Mouse (Mus musculus) lung, postnatal 25 days (tissue): ENCODE results near the gene BC024978.

Experiments used
- DNase-seq: peaks from one replicate; pipeline ENCODE4 v3.0.0; 2022; ENCODE audit warnings: low spot score

The BC024978 gene

DNA sequence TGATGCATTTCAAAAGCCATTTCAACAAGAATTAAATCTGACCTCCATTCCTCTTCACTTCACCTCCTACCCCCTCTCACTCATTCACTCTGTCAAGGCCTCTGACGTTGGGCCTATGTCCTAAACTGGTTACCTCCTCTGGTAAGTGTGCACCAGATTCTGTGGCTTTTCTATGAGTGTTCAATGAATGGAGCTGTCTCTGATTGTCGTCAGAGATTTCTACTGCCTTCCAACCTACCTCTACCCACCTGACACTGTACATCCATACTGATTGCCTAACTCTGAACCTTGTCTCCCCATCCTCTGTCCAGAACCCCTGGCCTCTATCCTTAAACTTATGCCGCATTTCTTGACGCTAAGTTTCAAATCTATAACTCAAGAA is 17.6 kb upstream of the BC024978 start:
- DNase-seq: no peak

DNA sequence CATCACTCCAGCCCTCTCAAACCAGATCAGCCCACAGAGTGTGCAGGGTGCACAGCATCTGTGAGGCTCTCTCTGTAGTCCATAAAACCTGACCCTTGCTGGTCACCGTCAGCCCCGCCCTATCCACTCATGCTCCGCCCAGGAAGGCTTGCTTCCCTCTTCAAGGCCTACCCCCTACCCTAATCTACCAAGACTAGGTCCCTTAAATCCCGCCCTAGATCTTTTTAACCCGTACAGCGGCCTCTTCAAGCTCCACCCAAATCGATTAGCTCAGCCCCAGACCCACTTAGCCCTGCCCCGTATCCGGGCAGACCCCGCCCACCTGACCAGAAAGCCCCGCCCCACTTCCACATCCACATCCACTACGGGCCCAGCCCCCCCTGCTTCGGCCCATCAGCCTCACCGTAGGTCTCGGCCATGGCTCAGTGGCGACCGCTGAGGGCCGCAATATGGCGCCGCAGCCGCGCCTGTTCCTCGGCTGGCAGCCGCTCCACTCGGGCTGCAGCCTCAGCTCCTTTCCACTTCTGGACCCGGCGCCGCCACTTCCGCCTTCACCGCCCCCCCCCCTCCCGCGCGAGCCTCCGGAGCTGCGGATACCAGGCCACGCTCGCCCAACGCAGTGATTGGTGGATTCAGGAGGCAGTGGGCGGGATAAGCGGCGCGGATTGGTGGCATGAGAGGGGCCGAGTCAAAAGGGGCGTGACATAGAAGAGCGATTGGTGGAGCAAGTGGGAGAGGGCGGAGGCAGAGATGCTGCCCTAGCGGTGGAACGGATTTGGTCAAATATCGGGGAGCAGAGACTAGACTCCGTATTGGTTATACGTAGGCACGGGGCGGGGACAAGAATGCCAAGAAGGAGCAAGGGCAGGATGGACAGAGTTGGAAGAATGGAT is 17.0 kb upstream of the BC024978 start, which contains the start of gene Rab4b:
TSS of gene Rab4b (minus strand) at position 573 of the 893 bp plus-strand sequence.
- DNase-seq: peak; percentile 100

DNA sequence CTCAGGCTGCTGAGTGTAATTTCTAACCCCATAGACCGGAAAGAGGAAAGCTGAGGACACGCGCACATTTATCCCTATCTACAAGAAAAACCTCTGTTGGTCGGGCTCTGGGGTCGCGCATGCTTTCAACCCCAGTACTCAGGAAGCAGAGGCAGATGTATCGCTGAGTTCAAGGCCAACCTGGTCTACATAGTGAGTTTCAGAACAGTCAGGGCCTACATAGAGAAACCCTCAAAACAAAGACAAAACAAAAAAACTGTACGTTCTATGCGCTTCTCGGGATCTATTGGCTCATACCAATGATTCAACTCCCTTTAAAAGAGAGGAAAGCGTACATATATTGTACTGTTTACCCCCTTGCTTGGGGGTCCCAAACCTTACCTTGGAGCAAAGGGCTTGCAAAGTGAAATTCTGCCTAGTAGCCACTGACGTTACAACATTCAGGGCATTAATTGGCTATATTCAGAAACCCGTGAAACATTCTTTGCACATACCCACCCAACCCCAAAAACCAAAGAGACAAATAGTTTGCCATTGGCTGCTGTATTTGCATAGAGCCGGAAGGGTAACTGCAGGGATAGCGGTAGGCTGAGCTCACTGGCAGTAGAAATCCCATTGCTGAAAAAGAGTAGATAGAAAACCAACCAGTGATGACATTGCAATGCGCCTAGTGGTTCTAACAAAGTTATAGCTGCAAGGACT is 16.2 kb upstream of the BC024978 start:
- no peak for DNase-seq

DNA sequence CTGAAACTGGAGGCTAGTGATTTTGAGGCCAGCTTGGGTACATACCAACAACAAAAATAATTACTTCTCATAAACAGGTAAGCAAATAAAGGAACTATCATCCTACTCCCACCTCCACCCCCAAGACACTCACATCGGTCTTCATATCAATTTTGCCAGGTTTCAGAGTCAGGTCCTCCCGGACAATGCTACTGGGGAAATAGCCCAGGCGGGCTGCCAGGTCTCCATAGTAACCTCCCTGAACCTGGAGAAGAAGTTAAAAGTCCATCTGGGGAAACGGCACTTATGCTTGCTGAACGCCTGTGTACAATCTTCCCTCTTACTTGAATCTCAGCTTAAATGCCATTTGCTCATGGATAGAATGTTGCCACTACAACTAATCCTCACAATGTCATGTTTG is 15.5 kb upstream of the BC024978 start:
- DNase-seq: peak; percentile 50

DNA sequence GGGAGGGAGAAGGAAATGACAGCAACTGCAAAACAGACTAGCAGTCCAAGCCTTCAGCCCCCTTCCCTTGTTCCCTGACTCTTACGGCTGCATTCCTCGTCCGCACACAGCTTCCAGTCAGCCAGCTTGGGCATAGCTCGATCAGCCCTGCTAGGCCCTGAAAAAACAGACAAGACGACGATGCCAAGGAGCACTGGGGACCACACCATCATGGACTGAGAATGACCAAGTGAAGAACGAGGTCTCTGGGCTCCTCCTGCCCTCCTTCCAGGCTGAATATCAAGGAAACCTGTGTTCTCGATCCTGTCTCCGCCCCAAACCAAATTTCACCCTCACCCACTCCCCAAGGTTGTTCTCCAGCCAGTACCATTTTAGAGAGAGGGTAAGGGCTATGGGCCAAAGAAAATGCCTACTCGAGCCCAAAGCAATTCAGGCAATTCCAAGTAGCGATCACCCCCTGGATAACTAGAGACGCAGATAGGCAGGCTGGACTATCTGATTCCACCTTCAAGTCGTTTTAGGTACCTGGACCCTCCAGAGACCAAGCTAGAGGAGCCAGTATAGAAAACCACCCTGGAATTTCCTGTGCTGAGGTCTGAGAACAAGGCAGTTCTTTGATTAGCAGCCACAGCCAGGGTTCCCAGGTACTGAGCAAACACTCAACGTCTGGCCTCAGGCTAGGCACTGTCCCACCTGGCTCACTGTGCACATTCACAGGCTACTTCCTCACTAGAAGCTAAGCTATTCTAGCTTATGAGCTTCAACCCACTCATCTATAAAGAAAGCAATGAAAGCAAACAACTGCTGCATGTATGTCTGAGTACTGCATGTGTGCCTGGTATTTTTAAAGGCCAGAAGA is 14.5 kb upstream of the BC024978 start, which contains the start of the genes Gm21983 and Mia:
TSS of gene Gm21983 (minus strand) at position 250 of the 859 bp plus-strand sequence.
TSS of gene Mia (minus strand) at position 321 of the 859 bp plus-strand sequence.
- DNase-seq: peak; percentile 54

DNA sequence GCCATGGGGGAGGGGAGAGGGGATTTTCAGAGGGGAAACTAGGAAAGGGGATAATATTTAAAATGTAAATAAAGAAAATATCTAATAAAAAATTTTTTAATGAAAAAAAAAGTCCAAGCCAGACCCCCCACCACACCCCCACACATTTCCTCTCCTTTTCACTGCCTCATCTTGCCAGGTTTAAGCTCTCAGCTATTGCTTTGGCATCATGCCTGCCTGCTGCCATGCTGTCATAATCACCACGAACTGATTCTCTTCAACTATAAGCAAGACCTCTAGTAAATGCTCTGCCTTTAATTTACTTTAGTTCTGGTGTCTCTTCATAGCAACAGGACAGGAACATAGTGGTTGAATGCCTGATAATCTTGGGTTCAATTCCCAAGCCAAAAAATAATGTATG is 13.1 kb upstream of the BC024978 start:
- no peak for DNase-seq

DNA sequence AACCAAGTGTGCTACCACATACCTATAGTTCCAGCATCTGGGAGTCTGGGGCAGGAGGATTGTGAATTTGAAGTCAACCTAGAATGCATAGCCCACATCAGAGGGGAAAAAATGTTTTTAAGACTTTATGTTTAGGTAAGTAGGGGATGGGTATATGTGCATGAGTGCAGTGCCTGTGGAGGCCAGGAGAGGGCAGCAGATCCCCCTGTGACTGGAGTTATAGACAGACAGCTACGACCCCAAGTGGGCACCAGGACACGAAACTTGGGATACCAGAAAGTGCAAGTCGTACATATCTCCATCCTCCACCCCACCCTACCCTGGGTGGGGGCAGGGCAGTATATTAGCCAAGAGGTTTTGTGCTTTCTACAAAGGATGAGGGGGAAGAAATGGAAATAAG is 10.6 kb upstream of the BC024978 start:
- DNase-seq: no peak

DNA sequence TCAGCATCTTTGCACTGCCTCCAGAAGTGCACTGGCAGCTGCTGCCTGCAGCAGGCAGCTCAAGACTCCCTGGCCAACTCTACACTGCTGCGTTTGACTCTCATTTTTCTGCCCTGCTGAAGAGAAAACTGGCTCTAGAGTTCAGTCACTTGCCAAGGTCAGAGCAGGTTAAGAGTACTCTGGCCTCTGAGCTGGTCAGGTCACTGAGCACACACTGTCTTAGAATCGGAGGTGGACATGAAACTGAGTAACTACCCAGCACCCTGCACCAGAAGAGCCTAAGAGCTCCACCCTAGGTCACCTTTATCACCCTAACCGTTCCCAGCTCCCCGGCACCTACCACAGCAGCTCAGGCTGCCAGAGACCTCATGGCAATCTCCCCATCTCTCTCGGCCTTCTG is 9.6 kb upstream of the BC024978 start:
- no peak for DNase-seq

DNA sequence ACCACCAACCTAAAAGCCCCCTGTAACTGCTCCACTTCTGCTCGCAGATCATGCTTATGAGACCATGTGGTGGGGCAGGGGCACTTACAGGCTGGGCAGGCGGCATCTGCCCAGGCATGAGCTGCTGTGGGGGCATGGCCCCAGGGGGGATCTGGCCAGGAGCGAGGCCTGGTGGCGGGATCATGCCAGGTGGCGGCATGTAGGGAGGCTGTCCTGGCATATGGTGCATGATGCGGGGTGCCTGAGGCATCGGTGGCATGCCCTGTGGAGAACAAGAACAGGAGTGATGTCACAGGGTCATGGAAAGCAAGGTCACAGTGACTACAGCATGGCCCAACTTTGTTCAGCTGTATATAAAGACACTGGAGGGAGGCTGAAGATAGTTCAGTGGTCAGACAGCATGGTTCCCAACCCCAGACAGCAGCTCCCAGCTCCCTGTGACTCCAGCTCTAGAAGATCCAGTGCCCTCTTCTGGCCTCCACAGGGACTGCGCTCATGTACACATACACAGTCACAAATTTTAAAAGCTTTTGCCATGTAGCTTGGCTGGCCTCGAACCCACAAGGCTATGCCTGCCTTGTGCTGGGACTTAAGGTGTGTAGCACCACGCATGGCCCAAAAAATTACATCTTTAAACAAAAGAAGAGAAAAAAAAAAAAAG is 6.2 kb upstream of the BC024978 start:
- DNase-seq: no peak

DNA sequence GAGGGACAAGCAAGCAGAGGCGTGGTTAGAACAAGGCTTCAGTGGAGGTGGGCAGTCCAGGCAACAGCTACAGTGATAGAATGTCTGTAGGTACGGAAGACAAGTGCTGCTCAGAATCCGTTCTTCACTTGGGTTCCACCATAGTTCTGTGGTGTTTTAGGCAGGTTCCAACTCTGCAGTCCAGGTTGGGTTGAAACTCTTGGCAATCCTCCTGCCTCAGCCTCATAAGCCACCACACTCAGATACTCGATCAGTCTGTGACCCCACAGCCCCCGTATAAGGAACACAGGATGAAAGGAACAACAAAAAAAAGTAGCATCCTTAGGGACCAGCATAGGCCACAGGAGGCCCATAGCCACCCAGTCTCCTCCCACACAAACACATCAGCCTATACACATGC is 3.1 kb upstream of the BC024978 start:
- no peak for DNase-seq

DNA sequence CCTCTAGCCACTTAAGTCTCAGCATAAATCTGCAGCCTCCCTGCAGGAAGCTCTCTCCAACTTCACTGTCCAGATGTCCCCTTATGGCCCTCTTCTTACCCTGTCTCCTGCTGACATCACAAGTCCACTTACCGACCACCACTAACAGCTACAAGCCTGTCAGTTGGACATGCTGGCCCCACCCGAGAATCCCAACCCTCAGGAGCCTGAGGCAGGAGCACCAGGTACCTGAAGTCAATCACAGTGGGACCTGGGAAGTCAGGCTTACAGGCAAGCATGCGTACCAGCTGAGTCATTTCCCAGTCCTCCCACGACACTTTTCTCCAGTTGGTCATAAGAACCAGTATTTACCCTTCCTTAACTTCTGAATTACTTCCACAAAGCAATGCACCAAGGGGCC is 1.9 kb upstream of the BC024978 start:
- DNase-seq: no peak

DNA sequence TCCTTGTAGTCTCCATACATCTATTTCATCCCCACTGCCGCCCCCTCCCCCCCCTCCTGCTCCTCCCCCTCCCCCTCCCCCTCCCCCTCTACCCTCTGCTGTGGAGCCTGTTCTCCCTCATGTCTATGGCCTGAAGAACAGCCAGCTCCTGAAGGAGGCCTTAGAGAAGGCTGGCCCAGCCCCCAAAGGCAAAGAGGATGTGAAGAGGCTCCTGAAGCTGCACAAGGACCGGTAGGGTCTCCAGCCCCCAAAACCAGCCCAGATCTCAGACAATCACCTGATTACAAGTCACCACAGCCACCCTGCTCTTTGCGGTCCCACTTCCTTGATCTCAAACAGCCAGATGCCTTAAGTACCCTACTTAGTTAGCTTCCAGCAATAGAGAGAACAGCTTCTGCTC is 1.6 kb downstream of the BC024978 start:
- DNase-seq: no peak

DNA sequence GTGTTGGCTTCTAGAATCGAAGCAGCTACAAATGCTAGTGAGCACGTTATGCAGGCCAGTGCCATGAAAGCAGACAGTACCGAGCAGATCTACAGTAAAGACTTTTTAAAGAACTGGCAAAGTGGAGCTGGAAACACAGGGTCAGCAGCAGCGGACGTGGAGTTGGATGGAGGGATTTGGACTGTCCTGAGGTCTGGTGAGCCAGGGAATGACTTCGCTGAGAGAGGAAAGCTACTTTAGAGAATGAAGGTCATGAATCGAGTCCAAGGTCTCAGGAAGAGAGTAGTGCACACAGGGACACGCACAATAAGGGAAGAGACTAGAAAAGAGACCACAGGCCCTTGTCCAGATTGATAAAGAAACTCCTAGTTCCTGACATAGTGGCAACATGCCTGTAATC is 2.1 kb downstream of the BC024978 start:
- DNase-seq: no peak

DNA sequence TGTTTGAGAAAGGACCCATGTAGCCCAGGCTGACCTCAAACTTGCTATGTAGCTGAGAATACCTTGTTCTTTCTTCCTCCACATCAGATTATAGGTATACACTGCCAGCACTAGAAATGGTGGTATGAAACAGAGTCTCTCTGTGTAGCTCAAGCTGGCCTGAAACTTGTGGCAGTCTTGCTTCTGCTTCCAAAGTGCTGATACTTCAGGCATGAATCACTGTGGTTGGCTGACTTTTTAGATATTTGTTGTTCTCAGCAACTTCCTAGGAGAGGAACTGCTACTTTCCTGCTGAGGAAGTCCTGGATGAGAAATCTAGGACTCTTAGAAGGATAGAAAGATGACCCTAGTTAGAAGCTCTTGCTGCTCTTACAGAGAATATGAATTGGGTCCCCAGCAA is 2.8 kb downstream of the BC024978 start:
- no peak for DNase-seq

DNA sequence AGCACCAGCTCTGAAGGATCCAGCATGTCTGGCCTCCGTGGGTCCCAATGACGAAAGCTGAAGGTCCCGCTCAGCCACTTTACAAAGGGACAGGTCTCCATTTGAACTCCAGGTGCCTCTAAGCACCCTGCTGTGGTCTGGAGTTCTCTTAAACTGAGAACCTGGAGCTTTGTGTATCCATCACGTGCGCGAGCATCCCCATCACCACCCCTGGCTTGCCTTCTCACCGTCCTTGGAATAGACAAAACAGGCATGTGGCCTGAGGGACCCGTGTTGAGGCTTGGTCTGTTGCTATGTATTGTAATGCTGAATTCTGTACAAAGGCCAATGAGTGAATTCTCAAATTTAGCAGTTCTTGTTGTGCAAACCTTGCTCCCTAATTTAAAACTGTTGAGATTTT is 3.2 kb downstream of the BC024978 start:
- DNase-seq: no peak

DNA sequence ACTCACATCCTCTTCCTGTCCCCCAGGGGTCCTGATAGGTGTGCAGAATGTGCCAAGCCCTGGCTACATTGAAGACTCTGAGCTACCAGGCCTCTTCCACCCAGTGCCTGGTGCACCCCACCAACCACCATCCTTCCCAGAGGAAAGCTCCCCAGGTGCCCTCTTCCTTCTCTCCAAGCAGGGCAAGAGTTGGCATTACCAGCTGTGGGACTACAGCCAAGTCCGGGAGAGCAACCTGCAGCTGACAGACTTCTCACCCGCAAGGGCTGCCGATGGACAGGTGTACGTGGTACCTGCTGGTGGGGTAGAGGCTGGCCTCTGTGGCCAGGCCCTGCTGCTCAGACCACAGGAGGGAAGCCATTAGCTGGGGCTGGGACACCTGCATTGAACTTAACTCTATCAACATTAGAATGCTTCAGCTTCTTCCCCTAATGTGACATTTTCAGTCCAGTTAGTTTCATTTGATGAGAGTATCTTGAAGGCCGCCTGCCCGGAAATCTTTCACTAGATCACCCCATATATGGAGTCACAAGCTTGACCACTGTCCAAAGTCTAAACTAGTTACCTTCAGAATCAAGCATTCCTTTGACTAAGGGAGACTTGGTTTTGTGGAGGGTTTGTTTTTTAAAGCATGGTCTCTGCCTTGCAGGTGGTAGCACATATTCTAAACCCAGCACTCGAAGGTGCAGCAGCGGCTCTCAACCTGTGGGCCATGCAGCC is 8.3 kb downstream of the BC024978 start:
- no peak for DNase-seq

DNA sequence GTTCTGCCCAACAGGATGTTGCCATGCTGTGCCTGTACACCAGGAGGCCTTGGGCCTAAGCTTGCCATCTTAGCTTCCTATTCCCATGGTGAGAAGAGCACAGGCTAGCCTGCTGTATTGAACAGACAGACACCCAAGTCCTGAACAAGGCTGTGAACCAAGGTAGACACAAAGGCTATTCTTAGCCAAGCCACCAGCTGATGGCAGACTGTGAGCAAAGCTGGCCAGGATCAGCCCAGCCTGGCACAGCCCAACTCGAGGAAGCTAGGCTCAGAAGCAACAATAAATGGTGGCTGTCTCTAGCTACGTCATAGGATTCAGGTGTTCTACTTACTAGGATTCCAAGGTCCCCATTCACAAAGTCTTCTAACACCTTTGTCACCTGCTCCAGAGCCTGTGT is 17.0 kb downstream of the BC024978 start:
- DNase-seq: no peak

DNA sequence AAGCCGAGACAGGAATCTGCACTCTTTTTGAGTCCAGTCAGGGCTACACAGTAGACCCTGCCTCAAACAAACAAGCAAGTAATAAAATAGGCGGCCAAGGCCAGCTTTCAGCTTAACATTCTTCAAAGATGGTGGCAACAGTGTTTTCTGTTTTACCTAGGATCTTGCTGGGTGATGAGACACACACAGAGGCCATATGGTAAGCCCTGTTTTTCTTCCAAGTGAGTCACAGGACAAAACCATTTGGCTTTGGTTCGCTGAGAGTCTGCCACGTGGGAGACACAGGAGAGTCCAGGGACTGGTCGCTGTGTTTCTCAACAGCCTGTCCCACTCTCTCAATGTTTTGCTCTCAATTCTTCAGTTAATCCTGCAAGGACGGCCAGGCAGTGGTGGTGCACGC is 23.0 kb downstream of the BC024978 start:
- DNase-seq: no peak

DNA sequence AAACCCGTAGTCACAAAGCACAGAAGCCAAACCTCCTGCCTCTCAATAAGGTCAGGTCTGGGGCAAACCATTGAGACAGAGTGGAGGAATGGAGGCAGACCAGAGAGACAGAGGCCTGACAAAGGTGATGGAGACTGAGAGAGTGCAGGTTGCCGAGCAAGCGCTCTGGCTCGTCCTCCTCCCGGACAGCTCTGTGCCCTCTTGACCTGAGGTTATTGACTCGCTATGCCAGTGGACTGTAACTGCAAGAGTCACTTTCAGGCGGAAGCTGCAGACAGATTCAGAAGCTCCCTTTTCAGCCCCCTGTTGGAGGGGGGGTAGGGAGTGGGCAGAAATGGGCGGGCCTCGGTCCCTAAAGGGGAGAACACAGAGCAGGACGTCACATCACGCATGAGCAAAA is 24.4 kb downstream of the BC024978 start:
- DNase-seq: no peak

DNA sequence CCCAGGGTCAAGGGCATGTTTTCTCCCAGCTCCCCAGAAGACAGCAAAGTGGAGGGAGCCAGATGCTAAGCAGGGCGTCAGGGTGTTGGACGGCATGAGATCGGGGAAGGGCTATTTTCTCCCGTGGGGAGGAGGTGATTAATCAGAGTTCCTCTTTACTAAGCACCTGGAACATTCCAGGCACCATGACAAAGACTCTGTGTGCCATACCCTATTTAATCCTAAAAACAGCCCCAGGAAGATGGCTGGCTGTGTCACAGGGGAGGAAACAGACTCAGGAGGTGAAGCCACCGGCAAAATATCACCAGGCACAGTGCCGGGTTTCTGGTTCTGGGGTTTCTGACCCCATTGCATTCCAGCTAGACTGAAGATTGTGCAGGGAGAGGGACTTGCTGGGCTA is 26.4 kb downstream of the BC024978 start:
- DNase-seq: no peak

DNA sequence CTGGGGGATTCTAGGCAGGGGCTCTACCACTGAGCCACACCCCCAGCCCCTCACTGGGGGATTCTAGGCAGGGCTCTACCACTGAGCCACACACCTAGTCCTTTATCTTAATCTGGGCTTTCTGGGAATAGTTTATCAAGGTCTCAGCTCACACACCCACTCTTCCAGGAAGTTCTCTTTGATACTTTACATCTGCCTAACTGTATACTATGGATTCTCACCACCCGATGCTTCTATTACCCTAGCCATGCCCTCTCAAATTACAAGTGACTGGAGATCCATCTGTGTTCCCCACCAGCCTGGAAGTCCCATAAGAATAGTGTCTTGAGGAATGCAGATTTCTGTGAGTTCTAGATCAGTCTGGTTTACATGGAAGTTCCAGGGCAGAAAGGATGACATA is 27.0 kb downstream of the BC024978 start:
- DNase-seq: no peak
